Mouse (Mus musculus) neural tube, embryonic 11.5 days (tissue): ENCODE measurements around the gene Myadml2. TPM values are rescaled to one million over a fixed set of nuclear protein-coding genes. Genes with fewer than 3 reads are reported as not detected.
A peak's percentile ranks its signal among the peaks of the same experiment; 100 is the strongest.

ENCODE experiments used
- ATAC-seq: fragments of 200-750 bp; cut with Nextera tagmentation; 2 replicates; pipeline ENCODE4 v1.8.0; 2017; ENCODE audit warnings: moderate number of reproducible peaks, mild to moderate bottlenecking, moderate TSS enrichment, moderate library complexity; ENCODE audit not compliant: insufficient read depth, low FRiP score, low TSS enrichment
- DNase-seq: peaks from one replicate; pipeline ENCODE4 v3.0.0-alpha.2; 2015; ENCODE audit warnings: low spot score
- H3K27ac ChIP-seq: fragments of 300-500 bp; sonication (generic); 2 replicates; pipeline ENCODE4 v1.5.1; 2014; ENCODE audit warnings: low read depth, mild to moderate bottlenecking, low read length
- H3K27me3 ChIP-seq: fragments of 300-500 bp; sonication (generic); 2 replicates; pipeline ENCODE4 v1.6.1; 2014; ENCODE audit warnings: mild to moderate bottlenecking, low read length, mixed read lengths; ENCODE audit not compliant: control insufficient read depth, insufficient read depth
- H3K36me3 ChIP-seq: fragments of 300-500 bp; sonication (generic); 2 replicates; pipeline ENCODE4 v1.6.1; 2014; ENCODE audit warnings: mild to moderate bottlenecking, low read length, moderate library complexity, mixed read lengths; ENCODE audit not compliant: control insufficient read depth, insufficient read depth
- H3K4me1 ChIP-seq: fragments of 300-500 bp; sonication (generic); 2 replicates; pipeline ENCODE4 v1.6.1; 2014; ENCODE audit warnings: low read length, mixed read lengths; ENCODE audit not compliant: control insufficient read depth, insufficient read depth
- H3K4me2 ChIP-seq: fragments of 300-500 bp; sonication (generic); 2 replicates; pipeline ENCODE4 v1.6.1; 2014; ENCODE audit warnings: low read depth, mild to moderate bottlenecking, moderate library complexity
- H3K4me3 ChIP-seq: fragments of 300-500 bp; sonication (generic); 2 replicates; pipeline ENCODE4 v1.5.1; 2014; ENCODE audit warnings: low read depth, low read length
- H3K9ac ChIP-seq: fragments of 300-500 bp; sonication (generic); 2 replicates; pipeline ENCODE4 v1.6.1; 2014; ENCODE audit warnings: mild to moderate bottlenecking, low read length
- H3K9me3 ChIP-seq: fragments of 300-500 bp; sonication (generic); 2 replicates; pipeline ENCODE4 v1.6.1; 2016; ENCODE audit warnings: low read length; ENCODE audit not compliant: control insufficient read depth
- WGBS: fragments of 180-500 bp; shearing (Covaris S2); extraction: QIAGEN DNeasy Blood & Tissue Kit; methylation state at CpG from one replicate; pipeline ENCODE4 v1.1.7; 2014; 5-methylcytosine and 5-hydroxymethylcytosine counted together
- polyA plus RNA-seq: library from polyadenylated mRNA; unstranded; fragments of >200 nt; fragmentation: Nextera tagmentation; extraction: Ambion mirVana; gene quantifications from 2 replicates; pipeline ENCODE4 v1.2.1, GENCODE M21; 2014

The Myadml2 gene
- polyA plus RNA-seq, 1 experiment from 2014 or later = not detected

GRCm38 (mm10) chr11:120623961-120624679 is 23.8 kb downstream of the Myadml2 start:
- Histone ChIP-seq H3K36me3 (peaks cover 15% of the 10 kb centered on the region), H3K9me3 (no peaks in the 10 kb centered on the region), H3K4me1 (peaks cover 9% of the 10 kb centered on the region), H3K9ac (peak overlapping the region; percentile 80), H3K4me2 (peak overlapping the region; percentile 98), H3K27me3 (no peaks in the 10 kb centered on the region), H3K27ac (peak overlapping the region; percentile 83), H3K4me3 (peak overlapping the region; percentile 99)
- peak; percentile 52; the same call in 1 of the 2 replicates for ATAC-seq
- 14% methylated on average over 30 of the region's 30 CpGs for WGBS
- peak; percentile 65 for DNase-seq

GRCm38 (mm10) chr11:120622805-120623204 is 25.2 kb downstream of the Myadml2 start:
- no peak for DNase-seq
- Histone ChIP-seq H3K4me1 (peaks cover 9% of the 10 kb centered on the region), H3K4me2 (no peak overlapping the region), H3K27me3 (no peaks in the 10 kb centered on the region), H3K27ac (no peak overlapping the region), H3K4me3 (no peak overlapping the region), H3K9me3 (no peaks in the 10 kb centered on the region), H3K9ac (no peak overlapping the region), H3K36me3 (peaks cover 14% of the 10 kb centered on the region)
- WGBS = 92% methylated on average over 6 of the region's 6 CpGs
- ATAC-seq = no peak

GRCm38 (mm10) chr11:120620195-120620594 is 27.8 kb downstream of the Myadml2 start:
- H3K4me2 ChIP-seq = no peak overlapping the region
- DNase-seq (no peak), ATAC-seq (no peak)
- H3K9ac ChIP-seq = no peak overlapping the region
- peaks cover 16% of the 10 kb centered on the region for H3K4me1 ChIP-seq
- H3K9me3 ChIP-seq = no peaks in the 10 kb centered on the region
- no peak overlapping the region for H3K4me3 ChIP-seq
- no peaks in the 10 kb centered on the region for H3K27me3 ChIP-seq
- 97% methylated on average over 14 of the region's 14 CpGs for WGBS
- no peak overlapping the region for H3K27ac ChIP-seq
- H3K36me3 ChIP-seq = peaks cover 12% of the 10 kb centered on the region

- ATAC-seq (no peak), DNase-seq (no peak)
- H3K36me3 ChIP-seq = peaks cover 12% of the 10 kb centered on the region
- H3K27me3 ChIP-seq = no peaks in the 10 kb centered on the region
- H3K27ac ChIP-seq = no peak overlapping the region
- 94% methylated on average over 25 of the region's 25 CpGs for WGBS
- H3K4me1 ChIP-seq = peaks cover 11% of the 10 kb centered on the region
- no peak overlapping the region for H3K4me3 ChIP-seq
- no peak overlapping the region for H3K9ac ChIP-seq
- no peak overlapping the region for H3K4me2 ChIP-seq
- H3K9me3 ChIP-seq = no peaks in the 10 kb centered on the region
These were observed 29.1 kb downstream of the Myadml2 start for GRCm38 (mm10) chr11:120618619-120619535.

- H3K36me3 ChIP-seq = peaks cover 12% of the 10 kb centered on the region
- peak; percentile 93 for ATAC-seq
- under 1% methylated on average over 56 of the region's 56 CpGs for WGBS
These were observed 30.3 kb downstream of the Myadml2 start, which contains the start of gene Pcyt2 for GRCm38 (mm10) chr11:120617519-120618112. Pcyt2 (minus strand) TSS chr11:120617936.

GRCm38 (mm10) chr11:120616617-120617294 is 31.2 kb downstream of the Myadml2 start:
- 0 out of 2 replicates have a peak overlapping the region, but pooled peaks have one; percentile 60 for H3K27ac ChIP-seq
- H3K9me3 ChIP-seq = no peaks in the 10 kb centered on the region
- DNase-seq = no peak
- peaks cover 9% of the 10 kb centered on the region for H3K4me1 ChIP-seq
- H3K9ac ChIP-seq = peak overlapping the region; percentile 80
- no peaks in the 10 kb centered on the region for H3K27me3 ChIP-seq
- H3K4me2 ChIP-seq = peak overlapping the region; percentile 94
- peaks cover 12% of the 10 kb centered on the region for H3K36me3 ChIP-seq
- WGBS = 62% methylated on average over 4 of the region's 4 CpGs
- ATAC-seq = no peak
- peak overlapping the region; percentile 81 for H3K4me3 ChIP-seq

More at GRCm38 (mm10) chr11:120617519-120618112, 30.3 kb downstream of the Myadml2 start, which contains the start of gene Pcyt2:
- H3K9me3 ChIP-seq = no peaks in the 10 kb centered on the region
- peak; percentile 93 for DNase-seq
- peak within 1 kb of the TSS; percentile 94 for H3K4me2 ChIP-seq
- no peaks in the 10 kb centered on the region for H3K27me3 ChIP-seq
- H3K4me1 ChIP-seq = peaks cover 9% of the 10 kb centered on the region
- H3K27ac ChIP-seq = peak within 1 kb of the TSS; percentile 60; the same call in 1 of the 2 replicates
- peak within 1 kb of the TSS; percentile 80 for H3K9ac ChIP-seq
- peak within 1 kb of the TSS; percentile 81 for H3K4me3 ChIP-seq

- WGBS = 96% methylated on average over 11 of the region's 11 CpGs
- Histone ChIP-seq H3K4me1 (peaks cover 9% of the 10 kb centered on the region), H3K4me2 (no peak overlapping the region), H3K27me3 (no peaks in the 10 kb centered on the region), H3K9me3 (no peaks in the 10 kb centered on the region), H3K9ac (peak overlapping the region; percentile 18), H3K27ac (no peak overlapping the region), H3K4me3 (no peak overlapping the region), H3K36me3 (peaks cover 16% of the 10 kb centered on the region)
- ATAC-seq = no peak
- DNase-seq = no peak
These were observed 32.3 kb downstream of the Myadml2 start for GRCm38 (mm10) chr11:120615606-120616203.

GRCm38 (mm10) chr11:120615167-120615566 is 32.8 kb downstream of the Myadml2 start:
- no peak overlapping the region for H3K4me2 ChIP-seq
- H3K4me3 ChIP-seq = no peak overlapping the region
- no peak overlapping the region for H3K9ac ChIP-seq
- H3K9me3 ChIP-seq = no peaks in the 10 kb centered on the region
- 91% methylated on average over 6 of the region's 6 CpGs for WGBS
- no peak for DNase-seq
- no peaks in the 10 kb centered on the region for H3K27me3 ChIP-seq
- H3K4me1 ChIP-seq = peaks cover 9% of the 10 kb centered on the region
- no peak overlapping the region for H3K27ac ChIP-seq
- no peak for ATAC-seq
- peaks cover 15% of the 10 kb centered on the region for H3K36me3 ChIP-seq
